Mouse (Mus musculus): ENCODE data around the gene Psmd12. TPM values are rescaled to one million over a fixed set of nuclear protein-coding genes. Genes with fewer than 3 reads are reported as not detected.
"Not testable (repeated sequence)": the region's sequence is repeated elsewhere in the genome, so short reads cannot be mapped to it uniquely, and the experiment has no call there.

Gene Psmd12
- polyA plus RNA-seq, 1 experiment from 2014 or later, result 154 TPM

GRCm38 (mm10) chr11:107471071-107471720 is 8.1 kb upstream of the Psmd12 start:
- Histone ChIP-seq H3K4me1 (ENCODE audit: control insufficient read depth, insufficient read depth, low read length) (peaks cover 22% of the 10 kb centered on the region), H3K27ac (replicated peaks; ENCODE audit: low read depth, low read length) (peak overlapping the region; percentile 96), H3K4me3 (ENCODE audit: low read depth, low read length) (peak overlapping the region; percentile 92), H3K36me3 (ENCODE audit: control insufficient read depth, insufficient read depth, low read length) (no peaks in the 10 kb centered on the region), H3K9ac (ENCODE audit: low read depth, low read length) (peak overlapping the region; percentile 82), H3K27me3 (replicated peaks; ENCODE audit: control insufficient read depth, insufficient read depth, low read length) (no peaks in the 10 kb centered on the region), H3K4me2 (ENCODE audit: low read depth, low read length) (peak overlapping the region; percentile 78), H3K9me3 (ENCODE audit: control insufficient read depth, low read length) (no peaks in the 10 kb centered on the region)
- DNase-seq (ENCODE audit: low spot score) (peak; percentile 85), ATAC-seq (ENCODE audit: low read depth) (no peak)
- 2% methylated on average over 11 of the region's 11 CpGs for WGBS

GRCm38 (mm10) chr11:107472304-107472703 is 7.0 kb upstream of the Psmd12 start:
- H3K27me3 ChIP-seq (replicated peaks; ENCODE audit: control insufficient read depth, insufficient read depth, low read length), result no peaks in the 10 kb centered on the region
- no peak overlapping the region for H3K4me3 ChIP-seq (ENCODE audit: low read depth, low read length)
- peaks cover 22% of the 10 kb centered on the region for H3K4me1 ChIP-seq (ENCODE audit: control insufficient read depth, insufficient read depth, low read length)
- WGBS, result 51% methylated on average over 3 of the region's 3 CpGs
- ATAC-seq (ENCODE audit: low read depth) (no peak), DNase-seq (ENCODE audit: low spot score) (no peak)
- H3K9me3 ChIP-seq (ENCODE audit: control insufficient read depth, low read length), result no peaks in the 10 kb centered on the region
- H3K9ac ChIP-seq (ENCODE audit: low read depth, low read length), result no peak overlapping the region
- H3K4me2 ChIP-seq (ENCODE audit: low read depth, low read length), result no peak overlapping the region
- no peak overlapping the region for H3K27ac ChIP-seq (replicated peaks; ENCODE audit: low read depth, low read length)
- H3K36me3 ChIP-seq (ENCODE audit: control insufficient read depth, insufficient read depth, low read length), result no peaks in the 10 kb centered on the region

- H3K36me3 ChIP-seq (ENCODE audit: control insufficient read depth, insufficient read depth, low read length), result no peaks in the 10 kb centered on the region
- H3K27me3 ChIP-seq (replicated peaks; ENCODE audit: control insufficient read depth, insufficient read depth, low read length), result no peaks in the 10 kb centered on the region
- 22% methylated on average over 8 of the region's 8 CpGs for WGBS
- no peak overlapping the region for H3K4me3 ChIP-seq (ENCODE audit: low read depth, low read length)
- no peaks in the 10 kb centered on the region for H3K9me3 ChIP-seq (ENCODE audit: control insufficient read depth, low read length)
- H3K27ac ChIP-seq (replicated peaks; ENCODE audit: low read depth, low read length), result no peak overlapping the region
- peak; percentile 96 for DNase-seq (ENCODE audit: low spot score)
- no peak overlapping the region for H3K9ac ChIP-seq (ENCODE audit: low read depth, low read length)
- 0 out of 2 replicates have a peak overlapping the region, but pooled peaks have one; percentile 24 for H3K4me2 ChIP-seq (ENCODE audit: low read depth, low read length)
- peaks cover 18% of the 10 kb centered on the region for H3K4me1 ChIP-seq (ENCODE audit: control insufficient read depth, insufficient read depth, low read length)
- no peak for ATAC-seq (ENCODE audit: low read depth)
Observed at GRCm38 (mm10) chr11:107473137-107473820, 6.0 kb upstream of the Psmd12 start.

DNA sequence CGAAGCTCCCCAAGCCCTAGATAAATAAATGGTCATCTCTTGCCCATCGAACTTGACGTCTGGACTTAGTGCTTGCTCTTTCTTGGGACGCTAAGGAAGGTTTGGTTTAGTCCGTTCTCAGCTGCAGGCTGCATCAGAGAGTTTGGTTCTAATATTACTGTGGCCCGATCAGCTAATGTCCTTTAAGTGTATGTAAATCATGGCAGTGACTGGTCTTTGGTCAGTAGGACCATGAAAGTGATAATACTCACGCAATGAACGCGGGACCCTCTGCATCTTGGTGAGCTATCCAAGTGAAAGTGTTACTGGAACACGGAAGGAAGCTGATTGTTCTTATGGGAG is 549 bp downstream of the Psmd12 start:
- no peak for ATAC-seq (ENCODE audit: low read depth)
- DNase-seq (ENCODE audit: low spot score), result no peak

DNA sequence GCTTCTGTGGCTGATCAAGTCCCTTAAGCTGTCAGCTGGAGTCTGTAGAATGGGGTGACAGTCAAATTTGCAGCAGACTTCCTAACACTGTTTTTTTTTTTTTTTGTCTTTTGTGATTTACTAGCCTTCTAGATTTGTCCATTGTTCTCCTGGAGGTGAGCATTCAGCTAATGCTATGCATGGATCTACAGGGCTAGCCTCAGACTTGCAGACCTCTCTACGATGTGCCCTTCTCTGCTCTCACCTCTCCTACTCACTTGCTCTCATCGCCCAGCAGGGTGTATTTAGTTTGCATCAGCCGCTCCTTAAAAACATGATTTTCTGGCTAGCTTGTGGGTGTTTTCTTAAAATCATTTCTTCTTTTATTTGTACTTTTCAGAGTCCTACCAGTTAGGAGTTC is 5.1 kb downstream of the Psmd12 start:
- H3K9ac ChIP-seq (ENCODE audit: low read depth, low read length), result no peak overlapping the region
- H3K9me3 ChIP-seq (ENCODE audit: control insufficient read depth, low read length), result no peaks in the 10 kb centered on the region
- peaks cover 12% of the 10 kb centered on the region; the same call in 1 of the 2 replicates for H3K4me1 ChIP-seq (ENCODE audit: control insufficient read depth, insufficient read depth, low read length)
- H3K4me3 ChIP-seq (ENCODE audit: low read depth, low read length), result no peak overlapping the region
- H3K4me2 ChIP-seq (ENCODE audit: low read depth, low read length), result no peak overlapping the region
- DNase-seq (ENCODE audit: low spot score) (no peak), ATAC-seq (ENCODE audit: low read depth) (no peak)
- WGBS, result 83% methylated on average over 3 of the region's 3 CpGs
- H3K27ac ChIP-seq (replicated peaks; ENCODE audit: low read depth, low read length), result no peak overlapping the region
- H3K36me3 ChIP-seq (ENCODE audit: control insufficient read depth, insufficient read depth, low read length), result peaks cover 40% of the 10 kb centered on the region
- no peaks in the 10 kb centered on the region for H3K27me3 ChIP-seq (replicated peaks; ENCODE audit: control insufficient read depth, insufficient read depth, low read length)

More for the DNA sequence above, 549 bp downstream of the Psmd12 start:
- Histone ChIP-seq H3K4me1 (ENCODE audit: control insufficient read depth, insufficient read depth, low read length) (peaks cover 12% of the 10 kb centered on the region; the same call in 1 of the 2 replicates), H3K36me3 (ENCODE audit: control insufficient read depth, insufficient read depth, low read length) (no peaks in the 10 kb centered on the region), H3K4me3 (ENCODE audit: low read depth, low read length) (peak overlapping the region; percentile 94), H3K4me2 (ENCODE audit: low read depth, low read length) (peak overlapping the region; percentile 88), H3K27me3 (replicated peaks; ENCODE audit: control insufficient read depth, insufficient read depth, low read length) (no peaks in the 10 kb centered on the region), H3K9me3 (ENCODE audit: control insufficient read depth, low read length) (no peaks in the 10 kb centered on the region), H3K27ac (replicated peaks; ENCODE audit: low read depth, low read length) (peak overlapping the region; percentile 76), H3K9ac (ENCODE audit: low read depth, low read length) (peak overlapping the region; percentile 95)
- 4% methylated on average over 10 of the region's 10 CpGs for WGBS

GRCm38 (mm10) chr11:107502801-107503200 is 23.5 kb downstream of the Psmd12 start:
- ATAC-seq (ENCODE audit: low read depth), result no peak
- H3K36me3 ChIP-seq (ENCODE audit: control insufficient read depth, insufficient read depth, low read length), result peaks cover 16% of the 10 kb centered on the region; the same call in 1 of the 2 replicates
- 83% methylated on average over 8 of the region's 8 CpGs for WGBS
- no peak for DNase-seq (ENCODE audit: low spot score)
- H3K4me1 ChIP-seq (ENCODE audit: control insufficient read depth, insufficient read depth, low read length), result no peaks in the 10 kb centered on the region
- H3K27me3 ChIP-seq (replicated peaks; ENCODE audit: control insufficient read depth, insufficient read depth, low read length), result no peaks in the 10 kb centered on the region
- no peaks in the 10 kb centered on the region for H3K9me3 ChIP-seq (ENCODE audit: control insufficient read depth, low read length)
- no peak overlapping the region for H3K27ac ChIP-seq (replicated peaks; ENCODE audit: low read depth, low read length)
- no peak overlapping the region for H3K9ac ChIP-seq (ENCODE audit: low read depth, low read length)
- H3K4me2 ChIP-seq (ENCODE audit: low read depth, low read length), result no peak overlapping the region
- no peak overlapping the region for H3K4me3 ChIP-seq (ENCODE audit: low read depth, low read length)

DNA sequence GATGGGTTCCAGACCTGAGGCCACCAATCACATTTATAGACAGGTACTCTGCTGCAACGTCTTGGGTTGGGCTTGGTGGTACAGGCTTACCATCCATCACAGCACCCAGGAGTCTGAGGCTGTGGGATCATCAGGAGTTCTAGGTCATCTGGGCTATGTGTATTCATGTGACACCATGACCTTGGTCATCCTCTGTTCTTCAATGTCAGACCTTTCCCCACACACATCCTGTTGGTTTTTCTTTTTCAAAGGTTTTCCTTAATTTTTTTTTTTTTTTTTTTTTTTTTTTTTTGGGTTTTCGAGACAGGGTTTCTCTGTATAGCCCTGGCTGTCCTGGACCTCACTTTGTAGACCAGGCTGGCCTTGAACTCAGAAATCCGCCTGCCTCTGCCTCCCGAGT is 25.1 kb downstream of the Psmd12 start:
- H3K36me3 ChIP-seq (ENCODE audit: control insufficient read depth, insufficient read depth, low read length); H3K4me2 ChIP-seq (ENCODE audit: low read depth, low read length); H3K4me3 ChIP-seq (ENCODE audit: low read depth, low read length); H3K9ac ChIP-seq (ENCODE audit: low read depth, low read length); H3K4me1 ChIP-seq (ENCODE audit: control insufficient read depth, insufficient read depth, low read length); H3K9me3 ChIP-seq (ENCODE audit: control insufficient read depth, low read length); H3K27ac ChIP-seq (replicated peaks; ENCODE audit: low read depth, low read length); ATAC-seq (ENCODE audit: low read depth); H3K27me3 ChIP-seq (replicated peaks; ENCODE audit: control insufficient read depth, insufficient read depth, low read length); DNase-seq (ENCODE audit: low spot score): not testable (repeated sequence)
- 98% methylated on average over 3 of the region's 4 CpGs for WGBS

GRCm38 (mm10) chr11:107506260-107506659 is 27.0 kb downstream of the Psmd12 start:
- Histone ChIP-seq H3K27me3 (replicated peaks; ENCODE audit: control insufficient read depth, insufficient read depth, low read length) (no peaks in the 10 kb centered on the region), H3K27ac (replicated peaks; ENCODE audit: low read depth, low read length) (no peak overlapping the region), H3K4me2 (ENCODE audit: low read depth, low read length) (no peak overlapping the region), H3K4me3 (ENCODE audit: low read depth, low read length) (no peak overlapping the region), H3K36me3 (ENCODE audit: control insufficient read depth, insufficient read depth, low read length) (no peaks in the 10 kb centered on the region), H3K9me3 (ENCODE audit: control insufficient read depth, low read length) (no peaks in the 10 kb centered on the region), H3K4me1 (ENCODE audit: control insufficient read depth, insufficient read depth, low read length) (peaks cover 4% of the 10 kb centered on the region; the same call in 1 of the 2 replicates), H3K9ac (ENCODE audit: low read depth, low read length) (no peak overlapping the region)
- peak; percentile 22 for DNase-seq (ENCODE audit: low spot score)
- no peak for ATAC-seq (ENCODE audit: low read depth)
- WGBS, result 78% methylated on average over 1 of the region's 1 CpGs

Data from embryonic facial prominence, embryonic 14.5 days (tissue).